Mouse (Mus musculus) mature B cell (primary cell): ENCODE results near the gene Isca1.
"Not testable (repeated sequence)": the region's sequence is repeated elsewhere in the genome, so short reads cannot be mapped to it uniquely, and the experiment has no call there.

Experiments
- in situ Hi-C: fragments of 300-500 bp; cut with MboI; formaldehyde crosslinking; loops from 2 replicates; pipeline ENCODE4 v1.14.3; 2019

Isca1 gene

DNA sequence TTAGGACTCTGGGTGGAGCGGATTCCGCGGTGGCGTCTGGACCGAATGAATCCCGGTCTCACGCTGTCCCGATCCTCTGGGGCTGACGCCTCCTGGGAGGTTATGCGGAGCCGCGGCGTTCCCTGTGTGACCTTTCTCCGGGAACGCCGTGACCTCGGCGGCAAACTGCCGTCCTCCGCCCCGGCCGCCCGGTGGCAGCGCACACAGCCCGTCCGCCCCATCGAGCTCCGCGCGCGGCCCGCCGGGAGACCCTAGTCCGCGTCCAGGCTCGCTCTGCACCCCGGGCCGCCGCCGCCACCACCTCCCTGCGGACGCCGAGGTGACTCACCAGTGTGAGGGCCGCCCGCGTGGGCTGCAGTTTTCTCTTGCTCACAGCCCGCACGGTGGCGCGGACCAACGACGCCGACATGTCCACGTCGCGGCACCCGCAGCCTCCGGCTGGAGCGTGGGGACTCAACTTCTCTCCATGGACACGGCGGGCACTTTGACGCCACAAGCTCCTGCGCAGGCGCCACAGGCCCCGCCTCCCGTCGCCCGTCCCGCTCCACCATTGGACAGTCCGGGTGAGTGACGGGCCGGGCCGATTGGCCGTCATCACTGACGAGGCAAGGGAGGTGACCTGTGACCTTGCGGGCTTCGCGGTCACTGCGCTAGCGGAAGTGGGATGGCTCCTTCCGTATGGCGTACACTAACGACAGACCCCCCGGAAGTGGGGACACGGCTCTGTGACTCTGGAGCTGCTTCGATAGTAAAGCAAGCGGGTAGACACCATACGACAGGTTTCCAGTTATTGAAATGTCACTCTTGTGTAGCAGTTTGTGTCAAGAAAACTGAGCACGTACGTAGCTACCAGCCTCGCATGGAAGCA lies at the start of gene Isca1:
Gene Isca1, minus strand, starts transcription at position 515 of the 868 bp plus-strand sequence.
- in situ Hi-C loops: no loop called here

DNA sequence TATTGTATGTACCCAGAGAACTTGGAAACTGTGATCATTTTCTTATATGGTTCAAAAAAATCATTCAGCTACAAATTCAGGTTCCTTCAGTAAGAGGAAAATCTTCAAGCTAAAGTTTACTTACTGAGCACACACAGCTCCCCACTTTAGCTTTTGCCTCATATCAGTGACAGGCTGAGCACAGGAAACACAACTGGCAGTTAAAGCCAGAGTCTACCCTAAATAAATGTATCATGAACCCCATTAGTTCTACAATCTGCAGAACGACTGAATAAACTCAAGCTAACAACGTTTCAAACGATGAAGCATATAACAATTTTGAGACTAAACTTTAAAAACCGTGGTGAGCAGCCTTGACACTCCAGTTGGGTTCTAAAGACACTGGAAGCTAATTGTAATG lies 47.7 kb upstream of the Isca1 start:
- in situ Hi-C loops: no loop called here

DNA sequence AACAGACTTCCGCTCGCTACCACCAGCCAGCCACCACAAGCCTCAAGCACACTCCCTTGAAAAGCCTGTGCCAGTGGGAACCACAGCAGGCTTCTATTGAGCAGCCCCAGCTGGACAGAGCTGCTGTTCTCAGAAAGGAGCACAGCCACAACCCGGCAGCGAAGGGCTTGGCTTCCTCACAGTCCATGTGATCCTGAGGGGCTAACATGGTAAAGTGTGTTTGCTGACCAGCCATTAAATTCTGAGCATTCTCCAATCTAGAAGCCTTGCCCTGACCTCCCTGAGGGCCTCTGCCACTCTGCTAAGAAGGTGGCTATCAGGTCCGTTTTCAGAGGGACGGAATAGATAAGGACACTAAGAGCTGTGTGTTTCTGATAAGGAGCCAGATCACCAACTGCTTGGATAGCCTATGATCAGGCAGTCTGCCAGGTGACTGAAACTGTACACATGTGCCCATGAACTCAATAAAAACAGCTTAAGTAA lies 44.5 kb upstream of the Isca1 start:
- in situ Hi-C loops: no loop called here

DNA sequence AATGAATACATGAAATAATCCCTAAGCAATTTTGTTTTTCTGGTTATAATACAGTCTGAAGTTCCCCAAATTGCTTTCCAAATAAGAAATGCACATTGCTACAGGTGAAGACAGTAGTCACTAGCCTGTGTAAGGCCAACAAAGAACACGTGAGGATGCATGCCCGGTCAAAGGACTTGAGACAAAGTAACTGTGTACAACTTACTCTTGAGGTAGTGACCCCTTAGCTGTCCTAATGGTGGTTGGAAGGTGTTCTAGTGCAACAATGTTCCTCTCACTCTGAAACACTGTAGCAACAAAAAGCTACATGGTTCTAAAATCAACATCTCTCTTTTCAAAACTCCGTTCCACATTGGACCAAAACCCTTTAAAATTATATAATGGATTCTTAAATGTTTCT lies 42.0 kb upstream of the Isca1 start:
- in situ Hi-C loops: no loop called here

DNA sequence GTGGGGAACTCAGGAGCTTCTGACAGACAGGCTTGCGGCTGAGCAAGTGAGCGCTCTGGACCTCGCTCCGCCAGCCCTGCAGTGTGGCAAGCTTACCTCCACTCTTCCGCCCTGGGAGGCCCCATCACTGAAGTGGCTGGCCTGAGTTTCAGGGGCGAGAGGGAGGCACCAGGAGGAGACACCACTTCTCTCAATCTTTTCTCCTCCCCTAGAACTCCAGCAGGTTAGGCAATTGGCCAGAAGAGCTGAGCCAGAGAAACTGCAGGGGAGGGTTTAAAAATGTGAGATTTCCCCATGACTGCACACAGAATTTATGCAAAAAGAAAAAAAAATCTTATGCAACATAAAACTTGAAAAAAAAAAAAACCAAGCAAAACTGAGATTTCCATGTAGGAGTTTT lies 31.4 kb upstream of the Isca1 start:
- in situ Hi-C loops: no loop called here

DNA sequence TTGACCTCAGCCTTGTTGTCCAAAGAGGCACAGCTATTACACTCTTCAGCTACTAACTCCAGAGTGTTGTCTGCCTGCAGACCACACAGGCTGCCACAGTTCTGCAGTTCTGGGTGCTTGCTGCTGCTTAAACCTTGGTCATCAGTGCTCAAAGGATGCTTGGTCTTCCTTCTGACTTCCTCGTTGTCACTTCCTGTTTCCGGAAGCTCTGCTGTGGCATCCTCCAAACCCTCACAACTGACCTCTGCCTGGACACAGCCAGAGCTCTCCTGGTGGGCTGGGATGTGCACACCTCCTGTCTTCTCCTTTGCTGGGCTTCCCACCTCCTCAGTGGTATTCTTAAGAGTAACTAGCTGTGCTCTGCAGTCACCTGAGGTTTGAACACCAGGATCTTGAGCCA lies 30.5 kb upstream of the Isca1 start:
- in situ Hi-C loops: no loop called here

DNA sequence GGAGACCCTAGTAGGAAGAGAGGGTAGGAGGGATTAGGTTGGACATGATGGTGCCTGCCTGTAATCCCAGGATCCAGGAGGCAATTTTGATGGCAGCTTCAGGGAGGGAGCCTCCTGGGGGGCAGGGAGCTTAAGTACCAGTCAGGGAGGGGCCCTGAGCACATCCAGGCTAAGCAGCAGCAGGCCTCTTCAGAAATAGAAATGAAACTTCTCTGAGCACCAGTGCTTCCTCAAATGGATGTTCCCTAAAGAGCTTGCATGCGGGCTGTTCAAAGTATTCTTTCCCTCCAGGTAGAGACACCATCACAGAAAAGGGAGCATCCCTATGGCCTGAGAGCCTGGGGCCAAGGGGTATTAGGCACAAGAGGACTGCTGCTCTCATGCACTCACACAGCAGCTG lies 28.7 kb upstream of the Isca1 start:
- in situ Hi-C loops: no loop called here

DNA sequence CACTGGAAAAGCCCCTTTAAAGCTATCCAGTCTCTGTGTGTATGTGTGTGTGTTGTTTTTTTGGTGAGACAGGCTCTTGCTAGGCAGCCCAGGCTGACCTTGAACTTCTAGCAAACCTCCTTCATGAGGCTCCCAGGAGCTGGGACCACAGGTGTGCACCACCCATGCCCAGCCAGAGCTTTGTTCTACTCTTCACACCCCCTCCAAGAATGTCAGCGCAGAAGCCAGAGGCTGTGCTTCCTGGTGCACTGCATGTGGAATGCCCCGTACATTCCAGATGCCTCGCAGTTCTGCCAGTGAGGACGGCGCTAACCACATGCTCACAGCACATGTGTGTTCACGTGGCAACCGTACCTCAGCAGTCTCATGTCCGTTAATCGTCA lies 26.8 kb upstream of the Isca1 start:
- in situ Hi-C loops: no loop called here

DNA sequence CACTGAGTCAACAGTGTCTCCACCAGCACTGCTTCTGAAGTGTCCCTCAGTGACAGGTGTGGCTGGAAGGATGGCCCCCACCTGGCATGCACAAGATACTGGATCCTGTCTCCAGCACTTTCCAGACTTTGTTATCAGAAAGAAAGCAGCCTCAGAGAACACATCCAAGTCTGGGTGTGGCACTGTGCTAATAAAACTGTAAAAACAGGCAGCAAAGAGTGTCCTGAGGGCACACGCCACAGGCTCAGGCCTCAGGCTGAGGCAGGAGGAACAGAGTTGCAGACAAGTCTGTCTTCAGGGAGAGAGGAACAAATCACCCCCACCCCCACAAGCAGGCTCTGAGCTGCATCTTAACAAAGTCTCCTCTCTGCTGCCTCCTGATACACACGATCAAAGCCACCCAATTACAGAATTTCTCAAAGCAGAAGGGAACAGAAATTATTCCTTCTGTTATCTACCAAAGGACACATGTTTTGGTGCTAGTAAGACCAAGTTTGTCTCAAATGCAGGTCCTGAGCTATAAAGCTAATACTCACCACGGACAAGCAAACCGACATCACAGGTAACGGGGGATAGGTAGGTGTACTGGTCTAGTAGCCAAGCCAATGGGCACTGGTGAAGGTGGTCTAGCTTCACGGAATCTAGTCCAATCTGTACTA lies 26.3 kb upstream of the Isca1 start:
- in situ Hi-C loops: no loop called here

DNA sequence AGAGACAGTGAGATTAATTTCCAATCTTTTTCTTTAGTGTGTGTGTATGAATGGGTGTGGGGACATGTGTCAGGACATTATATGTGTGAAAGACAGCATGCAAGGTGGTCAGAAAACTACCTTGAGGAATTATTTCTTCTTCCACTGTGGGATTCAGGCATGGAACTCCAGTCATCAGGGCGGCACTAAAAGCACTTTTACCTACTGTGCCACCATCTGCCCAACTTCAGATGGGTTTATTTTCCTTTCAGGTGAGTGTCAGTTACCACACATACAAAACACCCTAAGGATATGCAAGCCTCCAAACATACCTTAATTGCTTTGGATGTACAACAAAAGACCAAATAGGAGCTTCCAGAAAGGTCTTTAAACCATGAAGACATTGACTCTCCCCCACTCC lies 25.2 kb upstream of the Isca1 start:
- in situ Hi-C loops: no loop called here

DNA sequence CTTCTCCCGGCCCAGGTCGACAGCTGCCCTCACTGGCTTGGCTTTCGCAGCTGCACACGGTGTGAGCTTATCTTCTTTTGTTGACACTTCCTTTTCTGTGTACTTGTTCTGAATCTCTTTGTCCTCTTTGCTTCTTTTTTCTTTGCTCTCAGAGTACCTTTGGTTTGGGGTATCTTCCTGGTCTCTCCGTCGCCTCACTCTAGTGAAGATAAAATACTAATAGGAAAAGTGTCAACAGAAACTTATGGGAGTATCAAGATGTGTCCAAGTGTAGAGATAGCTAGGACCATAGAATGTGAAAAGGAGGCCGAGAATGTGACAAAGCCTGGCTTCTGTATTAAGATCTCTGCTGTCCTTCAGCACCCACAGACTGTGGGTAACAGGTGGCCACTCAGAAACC lies 12.5 kb upstream of the Isca1 start, which contains the start of gene Gm49354:
Gene Gm49354, minus strand, starts transcription at position 101 of the 400 bp plus-strand sequence.
- in situ Hi-C loops: no loop called here

DNA sequence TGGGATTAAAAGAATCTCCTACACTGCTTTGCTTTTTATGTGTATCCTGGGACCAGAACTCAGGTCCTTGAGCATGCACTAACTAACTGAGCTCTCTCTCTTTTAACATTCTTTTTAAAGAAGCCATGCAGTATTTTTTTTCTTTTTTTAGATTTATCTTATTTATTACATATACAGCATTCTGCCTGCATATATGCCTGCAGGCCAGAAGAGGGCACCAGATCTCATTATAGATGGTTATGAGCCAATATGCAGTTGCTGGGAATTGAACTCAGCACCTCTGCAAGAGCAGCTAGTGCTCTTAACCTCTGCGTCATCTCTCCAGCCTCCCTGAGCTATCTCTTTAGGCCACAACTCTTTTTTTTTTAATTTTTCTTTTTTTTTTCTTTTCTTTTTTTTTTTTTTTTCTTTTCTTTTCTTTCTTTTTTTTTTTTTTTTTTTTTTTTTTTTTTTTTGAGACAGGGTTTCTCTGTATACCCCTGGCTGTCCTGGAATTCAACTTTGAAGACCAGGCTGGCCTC lies 10.2 kb upstream of the Isca1 start:
- in situ Hi-C loops: not testable (repeated sequence)

DNA sequence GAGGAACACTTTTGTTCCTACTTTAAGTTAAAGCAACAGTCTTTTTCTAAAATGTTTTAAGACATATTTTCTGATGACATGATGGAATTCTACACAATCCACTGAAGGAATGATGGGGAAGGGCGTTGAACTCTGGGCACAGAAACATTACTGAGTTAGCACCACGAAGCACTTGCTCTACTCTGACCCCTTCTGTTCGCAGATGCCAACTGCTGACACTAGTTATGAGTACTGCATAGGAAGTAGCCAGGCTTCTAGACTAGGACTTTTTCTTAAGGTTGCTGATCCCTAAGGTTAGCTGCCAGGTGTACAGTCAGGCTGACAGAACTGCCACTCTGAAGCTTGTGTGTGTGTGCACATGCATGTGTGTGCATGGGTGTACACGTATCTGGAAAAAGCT lies 9.6 kb upstream of the Isca1 start:
- in situ Hi-C loops: no loop called here

DNA sequence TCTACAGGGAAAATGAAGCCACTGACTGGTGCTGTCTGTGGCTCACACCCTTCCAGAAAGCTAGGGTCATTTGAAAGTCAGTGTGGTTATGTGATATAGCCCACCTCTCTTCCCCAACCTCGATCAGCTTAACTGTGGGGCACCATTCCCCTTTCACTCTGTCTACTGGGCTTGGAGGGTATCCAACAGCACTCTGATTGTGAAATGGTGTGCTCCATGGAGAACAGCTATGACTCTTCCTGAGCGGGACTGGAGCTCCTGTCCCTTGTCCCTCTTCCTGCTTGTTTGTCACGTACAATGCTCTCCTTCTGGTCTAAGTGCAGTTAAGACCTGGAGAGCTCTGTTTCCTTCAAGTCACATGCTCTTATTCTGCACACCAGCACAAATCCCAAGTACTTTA lies 5.6 kb upstream of the Isca1 start:
- in situ Hi-C loops: no loop called here

DNA sequence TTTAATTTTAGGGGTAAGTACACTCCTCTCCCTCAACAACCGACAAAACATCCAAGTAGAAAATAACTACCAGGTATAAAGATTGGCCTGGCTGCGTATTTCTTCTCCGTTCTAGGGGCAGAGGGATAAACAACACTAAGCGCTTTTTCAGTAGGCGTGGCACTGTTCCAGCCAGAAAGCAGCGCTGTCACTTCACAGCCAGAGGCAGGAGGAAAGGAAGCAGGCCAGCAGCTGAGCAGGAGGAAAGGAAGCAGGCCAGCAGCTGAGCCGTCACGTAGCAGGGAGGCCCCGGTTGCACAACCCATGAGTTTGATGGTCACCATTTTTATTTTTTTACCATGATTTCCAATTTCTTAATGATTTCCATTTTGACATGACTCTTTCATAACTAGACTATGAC lies 1.6 kb upstream of the Isca1 start:
- in situ Hi-C loops: no loop called here

DNA sequence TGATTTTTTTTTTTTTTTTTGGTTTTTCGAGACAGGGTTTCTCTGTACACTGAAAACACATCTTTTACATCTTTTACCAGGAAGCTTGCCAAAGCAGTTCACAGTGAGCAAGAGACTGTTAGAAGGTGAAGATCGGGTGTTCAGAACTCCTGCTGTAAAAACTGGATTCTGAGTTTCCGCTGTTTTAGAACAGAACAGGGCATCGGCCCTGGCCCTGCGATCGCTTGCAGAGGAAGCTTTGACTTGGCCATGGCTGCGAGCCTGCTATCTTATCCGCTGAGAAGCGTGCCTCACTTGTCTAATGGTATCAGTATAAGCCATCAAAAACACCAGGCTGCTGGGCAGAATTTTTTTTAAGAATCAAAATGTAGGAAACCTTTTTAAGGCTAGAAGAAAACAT lies 1.2 kb upstream of the Isca1 start:
- in situ Hi-C loops: no loop called here

DNA sequence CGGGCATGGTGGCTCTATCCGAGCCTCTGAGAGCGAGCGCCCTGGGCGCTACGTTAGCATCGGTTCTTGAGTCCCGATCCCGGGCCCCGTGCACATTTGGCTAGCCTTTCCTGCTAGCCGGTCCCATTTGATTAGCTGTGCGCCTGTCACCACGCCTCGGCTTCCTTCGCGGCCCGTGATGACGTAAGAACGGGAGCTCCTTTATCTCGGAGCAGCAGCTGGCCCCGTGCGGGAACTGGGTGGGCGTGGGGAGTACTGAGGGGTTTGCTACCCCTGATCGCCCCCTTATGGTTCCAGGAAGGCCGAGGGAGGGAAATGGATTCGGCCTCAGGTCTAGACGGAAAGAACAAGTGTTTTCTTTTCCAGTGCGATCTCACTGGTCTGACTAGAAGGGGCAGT lies 553 bp upstream of the Isca1 start:
- in situ Hi-C loops: no loop called here

DNA sequence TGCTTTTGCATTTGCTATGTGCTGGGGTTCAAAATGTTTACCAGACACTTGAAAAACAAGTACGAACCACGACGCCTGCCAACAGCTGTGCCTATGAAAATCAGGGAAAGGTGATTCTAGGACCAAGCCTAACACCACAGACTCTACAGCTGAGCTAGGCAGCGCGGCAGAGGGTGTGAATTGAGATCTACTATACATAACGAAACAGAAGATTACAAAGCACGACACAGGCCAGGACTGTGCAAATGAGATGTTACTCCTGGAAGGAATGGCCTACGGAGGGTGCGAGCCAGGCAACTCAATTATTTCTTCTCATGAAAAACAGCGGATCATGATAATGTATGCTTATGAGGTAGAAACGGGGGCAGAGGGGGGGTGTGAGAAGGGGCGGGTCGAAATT lies 1.1 kb downstream of the Isca1 start:
- in situ Hi-C loops: no loop called here

DNA sequence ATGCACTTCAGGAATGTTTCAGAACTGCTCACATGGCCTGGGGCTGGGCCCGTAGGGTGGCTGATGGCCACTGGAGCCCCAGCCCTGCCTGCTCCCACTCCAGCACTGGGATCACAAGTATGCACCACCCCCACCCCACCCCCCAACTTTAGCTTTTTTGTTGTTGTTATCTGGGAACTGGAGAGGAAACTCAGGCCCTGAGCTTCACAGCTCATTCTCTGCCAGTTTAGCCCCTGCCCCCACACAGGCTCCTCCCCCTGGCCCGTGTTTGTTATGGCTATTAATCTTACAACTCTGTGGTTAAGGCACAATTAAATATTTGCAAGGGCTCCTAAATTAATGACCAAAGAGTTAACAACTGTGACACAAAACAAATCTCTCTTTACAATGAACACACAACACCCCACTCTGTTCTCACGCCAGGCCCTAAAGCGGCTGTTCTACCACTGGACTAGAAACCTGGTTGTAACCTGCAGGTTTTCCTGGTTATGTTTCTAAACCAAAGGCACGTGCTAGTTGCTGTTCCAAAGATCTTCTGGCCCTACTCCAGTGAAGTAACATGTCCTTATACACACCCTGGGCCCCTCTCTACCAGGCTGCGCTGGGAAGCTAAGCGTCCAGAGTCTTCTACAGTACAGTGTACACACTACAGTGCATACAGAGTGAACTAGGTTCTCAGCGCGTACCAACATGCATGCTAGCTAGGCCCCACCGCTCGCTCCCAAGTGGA lies 2.7 kb downstream of the Isca1 start:
- in situ Hi-C loops: no loop called here

DNA sequence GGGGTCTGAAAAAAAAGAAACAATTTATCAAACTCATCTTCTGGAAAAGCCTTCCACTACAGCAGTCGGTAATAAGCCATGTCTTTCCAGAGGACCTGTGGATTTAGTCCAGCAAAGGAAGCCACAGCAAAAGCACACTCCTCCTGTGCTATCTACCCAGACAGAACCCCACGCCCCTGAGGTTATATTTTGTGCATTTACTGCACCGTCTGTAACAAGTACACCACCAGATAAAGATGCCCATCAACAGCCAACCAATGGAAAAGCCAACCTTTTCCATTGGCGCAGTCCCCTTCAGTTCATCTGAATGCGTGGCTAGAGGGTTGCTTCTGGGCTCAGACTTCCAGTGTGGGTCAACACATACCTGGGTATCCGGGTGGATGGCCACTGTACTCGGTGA lies 6.8 kb downstream of the Isca1 start:
- in situ Hi-C loops: no loop called here

DNA sequence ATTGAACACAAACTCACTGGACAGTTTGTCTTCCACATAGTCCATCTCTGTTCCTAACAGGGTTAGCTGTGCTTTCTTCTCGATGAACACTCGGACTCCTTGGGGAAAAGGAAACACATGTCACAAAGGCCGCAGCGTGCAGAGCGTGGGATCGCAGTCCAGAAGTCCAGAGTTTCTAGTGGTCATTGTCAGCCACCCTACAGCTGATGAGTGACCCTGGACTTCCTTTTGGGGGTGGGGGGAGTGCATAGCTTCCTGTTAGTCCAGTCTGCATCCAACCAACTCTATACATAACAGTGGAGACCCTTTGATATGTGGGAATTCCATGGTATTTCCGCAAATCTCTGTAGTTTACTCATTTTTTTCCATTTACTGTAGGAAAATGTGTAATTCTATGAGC lies 12.7 kb downstream of the Isca1 start:
- in situ Hi-C loops: no loop called here

DNA sequence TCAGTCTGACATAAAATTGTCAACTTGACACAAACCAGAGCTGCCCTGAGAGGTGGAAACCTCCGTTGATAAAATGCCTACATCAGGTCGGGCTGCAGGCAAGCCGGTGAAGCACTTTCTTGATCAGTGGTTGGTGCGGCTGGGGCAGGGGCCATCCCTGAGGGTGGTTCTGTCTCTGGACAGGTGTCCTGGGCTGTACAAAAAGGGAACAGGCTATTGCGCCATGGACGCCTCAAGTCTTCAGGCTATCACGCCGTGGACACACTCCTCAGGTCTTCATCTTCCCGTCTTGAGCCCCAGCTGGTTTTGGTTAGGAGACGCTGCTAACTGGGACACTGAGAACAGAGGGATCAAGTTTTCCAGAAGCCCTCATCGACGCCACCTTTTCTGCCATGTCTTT lies 19.3 kb downstream of the Isca1 start:
- in situ Hi-C loops: no loop called here

DNA sequence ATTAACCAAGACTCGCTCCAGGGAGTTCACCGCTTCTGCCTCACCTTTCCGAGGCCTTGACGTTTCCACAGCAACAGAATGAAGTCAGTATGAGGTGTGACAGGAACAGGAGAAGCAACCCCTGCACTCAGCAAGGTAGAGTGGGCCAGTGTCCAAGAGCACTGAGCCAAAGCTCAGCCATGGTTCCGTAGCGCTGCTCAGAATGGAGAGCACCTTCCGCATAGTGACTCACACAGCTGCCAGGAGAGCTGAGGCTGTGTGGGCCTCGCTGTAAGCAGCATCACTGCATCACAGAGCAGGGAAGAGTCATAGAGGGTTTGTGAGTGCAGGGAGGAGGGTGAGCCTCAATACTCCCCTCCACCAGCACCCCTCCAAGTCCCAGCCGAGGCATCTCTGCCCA lies 22.9 kb downstream of the Isca1 start, which contains the start of gene 1700014D04Rik:
Gene 1700014D04Rik, minus strand, starts transcription at position 42 of the 400 bp plus-strand sequence.
- in situ Hi-C loops: no loop called here
